Mouse (Mus musculus): Measurements from ENCODE around the gene Shroom2.
"Not testable (repeated sequence)": the region's sequence is repeated elsewhere in the genome, so short reads cannot be mapped to it uniquely, and the experiment has no call there.

- TF ChIP-seq CTCF (IDR thresholded peaks at IDR 0.05; ENCODE audit: control insufficient read depth, insufficient read depth, low read length); POLR2A (IDR thresholded peaks at IDR 0.05; ENCODE audit: borderline replicate concordance, control insufficient read depth, low read depth, low read length): not testable (repeated sequence)
Measured at GRCm38 (mm10) chrX:152710715-152711114, 58.5 kb downstream of the Shroom2 start.
